Mouse (Mus musculus): ENCODE data around the gene Dop1b. TPM values are rescaled to one million over a fixed set of nuclear protein-coding genes. Genes with fewer than 3 reads are reported as not detected.

Dop1b gene
- polyA plus RNA-seq, 1 experiment from 2014 or later = 21.6 TPM

DNA sequence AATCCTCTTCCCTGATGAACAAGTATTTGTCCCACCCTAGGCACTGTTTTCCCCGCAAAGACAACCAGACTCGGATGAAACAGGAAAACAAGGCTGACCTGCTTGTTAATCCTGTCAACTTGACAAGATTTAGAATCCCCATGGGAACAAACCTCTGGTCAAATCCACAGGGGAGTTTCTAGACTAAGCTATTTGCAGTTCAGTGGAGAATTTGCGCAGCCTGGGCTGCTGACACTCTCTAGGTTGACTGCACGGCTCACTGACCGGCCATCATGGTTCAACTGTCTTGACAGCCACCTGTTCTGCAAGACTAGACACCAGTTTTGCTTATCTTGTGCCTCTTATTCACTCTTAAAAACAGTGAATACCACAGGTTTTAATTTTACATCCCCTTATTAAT, 119.2 kb downstream of the Dop1b start:
- H3K9me3 ChIP-seq (replicated peaks; ENCODE audit: control insufficient read depth, low read length) = no peaks in the 10 kb centered on the region
- H3K9ac ChIP-seq (ENCODE audit: low read depth, low read length) = no peak overlapping the region
- no peaks in the 10 kb centered on the region for H3K27me3 ChIP-seq (ENCODE audit: control insufficient read depth, insufficient read depth, low read depth, low read length)
- no peak overlapping the region for H3K27ac ChIP-seq (ENCODE audit: low read length)
- H3K4me1 ChIP-seq (ENCODE audit: control insufficient read depth, low read depth, low read length) = peaks cover 27% of the 10 kb centered on the region
- no peak for ATAC-seq (ENCODE audit: low read depth)
- H3K4me2 ChIP-seq (ENCODE audit: low read depth, low read length) = no peak overlapping the region
- H3K4me3 ChIP-seq (ENCODE audit: low read depth, low read length) = no peak overlapping the region
- WGBS (ENCODE audit: insufficient replicate concordance) = 88% methylated on average over 5 of the region's 5 CpGs
- H3K36me3 ChIP-seq (ENCODE audit: control insufficient read depth, insufficient read depth) = no peaks in the 10 kb centered on the region

DNA sequence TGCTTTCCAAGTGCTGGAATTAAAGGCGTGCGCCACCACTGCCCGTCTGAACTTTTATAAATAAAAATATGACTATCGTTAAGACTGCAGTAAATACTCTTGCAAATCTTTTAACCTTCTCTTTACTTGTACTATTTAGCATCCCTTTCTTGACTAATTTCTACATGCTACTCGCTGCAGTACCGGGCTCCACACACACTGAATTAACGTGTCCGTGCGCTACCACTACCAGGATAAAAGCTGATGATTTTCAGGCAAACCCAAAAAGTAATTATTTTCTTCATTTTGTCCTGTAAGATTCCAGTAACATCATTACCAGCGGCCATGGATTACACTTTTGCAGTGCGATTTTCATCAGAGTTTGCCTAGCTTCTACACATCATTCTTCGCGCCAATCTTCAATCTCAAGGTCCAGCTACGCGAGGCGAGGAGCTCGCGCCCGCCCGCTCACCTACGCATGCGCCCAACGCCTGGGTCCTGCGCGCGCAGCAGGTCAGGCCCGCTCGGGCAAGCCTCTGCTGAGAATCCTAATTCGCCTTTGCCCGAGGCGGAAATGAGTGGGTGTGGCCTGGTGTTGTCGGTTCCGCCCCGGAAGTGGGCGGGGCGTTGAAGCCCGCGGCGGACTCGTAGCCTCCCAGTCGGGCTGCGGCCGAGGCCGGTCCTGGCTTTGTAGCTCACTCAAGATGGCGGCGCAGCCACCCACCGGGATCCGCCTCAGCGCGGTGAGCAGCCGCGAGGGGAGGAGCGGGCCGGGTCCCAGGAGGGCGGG, 120.1 kb downstream of the Dop1b start, which contains the start of gene Morc3:
Gene Morc3 (plus strand): TSS at position 495 of the 769 bp plus-strand sequence.
- 12% methylated on average over 55 of the region's 55 CpGs for WGBS (ENCODE audit: insufficient replicate concordance)
- Histone ChIP-seq H3K9me3 (replicated peaks; ENCODE audit: control insufficient read depth, low read length) (no peaks in the 10 kb centered on the region), H3K4me1 (ENCODE audit: control insufficient read depth, low read depth, low read length) (peaks cover 27% of the 10 kb centered on the region), H3K9ac (ENCODE audit: low read depth, low read length) (peak within 1 kb of the TSS; percentile 94), H3K4me3 (ENCODE audit: low read depth, low read length) (peak within 1 kb of the TSS; percentile 90), H3K27ac (ENCODE audit: low read length) (peak within 1 kb of the TSS; percentile 96), H3K27me3 (ENCODE audit: control insufficient read depth, insufficient read depth, low read depth, low read length) (no peaks in the 10 kb centered on the region), H3K4me2 (ENCODE audit: low read depth, low read length) (peak within 1 kb of the TSS; percentile 89), H3K36me3 (ENCODE audit: control insufficient read depth, insufficient read depth) (no peaks in the 10 kb centered on the region)
- ATAC-seq (ENCODE audit: low read depth) = peak; percentile 95

DNA sequence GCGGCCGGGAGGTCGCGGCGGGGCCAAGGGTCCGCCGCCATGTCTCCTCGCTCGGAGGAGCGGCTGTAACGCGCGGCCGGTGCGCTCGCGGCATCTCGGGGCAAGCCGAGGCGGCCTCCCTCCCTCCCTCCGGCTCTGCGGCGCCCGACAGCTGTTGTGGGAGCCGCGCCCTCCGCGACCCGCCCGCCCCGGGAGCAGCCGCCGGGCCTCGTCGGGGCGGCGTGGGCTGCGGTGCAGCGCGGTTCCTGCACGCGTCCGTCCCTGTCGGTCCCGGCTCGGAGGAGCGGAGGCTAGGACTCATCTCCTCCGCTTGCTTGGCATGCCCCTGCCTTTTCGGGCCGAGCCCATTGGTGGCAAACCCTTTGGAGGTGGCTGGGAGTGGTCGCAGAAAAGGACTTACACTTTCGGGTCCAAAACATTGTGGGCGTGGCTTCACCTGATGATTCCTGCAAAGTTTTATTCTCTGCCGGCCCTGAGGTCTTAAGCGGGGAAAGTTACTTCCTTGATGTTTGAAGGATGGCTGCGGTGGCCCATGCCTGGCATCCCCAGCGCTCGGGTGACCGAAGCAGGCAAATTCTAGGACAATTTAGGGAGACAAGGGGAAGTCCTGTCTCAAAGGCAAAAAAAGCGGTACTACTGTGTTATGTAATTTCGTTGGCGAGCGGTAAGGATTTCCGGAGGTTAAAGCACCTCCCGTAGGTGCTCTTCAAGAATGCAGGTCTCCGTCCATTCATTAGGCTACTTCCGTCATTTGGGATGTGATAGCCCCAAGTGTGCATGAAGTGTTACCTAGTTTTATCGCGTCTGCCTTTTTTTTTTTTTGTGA, 121.0 kb downstream of the Dop1b start:
- Histone ChIP-seq H3K36me3 (ENCODE audit: control insufficient read depth, insufficient read depth) (no peaks in the 10 kb centered on the region), H3K27ac (ENCODE audit: low read length) (peak overlapping the region; percentile 96), H3K9ac (ENCODE audit: low read depth, low read length) (peak overlapping the region; percentile 94), H3K4me1 (ENCODE audit: control insufficient read depth, low read depth, low read length) (peaks cover 27% of the 10 kb centered on the region), H3K9me3 (replicated peaks; ENCODE audit: control insufficient read depth, low read length) (no peaks in the 10 kb centered on the region), H3K4me3 (ENCODE audit: low read depth, low read length) (peak overlapping the region; percentile 90), H3K4me2 (ENCODE audit: low read depth, low read length) (peak overlapping the region; percentile 89), H3K27me3 (ENCODE audit: control insufficient read depth, insufficient read depth, low read depth, low read length) (no peaks in the 10 kb centered on the region)
- ATAC-seq (ENCODE audit: low read depth) = peak; percentile 69
- WGBS (ENCODE audit: insufficient replicate concordance) = under 1% methylated on average over 53 of the region's 69 CpGs

DNA sequence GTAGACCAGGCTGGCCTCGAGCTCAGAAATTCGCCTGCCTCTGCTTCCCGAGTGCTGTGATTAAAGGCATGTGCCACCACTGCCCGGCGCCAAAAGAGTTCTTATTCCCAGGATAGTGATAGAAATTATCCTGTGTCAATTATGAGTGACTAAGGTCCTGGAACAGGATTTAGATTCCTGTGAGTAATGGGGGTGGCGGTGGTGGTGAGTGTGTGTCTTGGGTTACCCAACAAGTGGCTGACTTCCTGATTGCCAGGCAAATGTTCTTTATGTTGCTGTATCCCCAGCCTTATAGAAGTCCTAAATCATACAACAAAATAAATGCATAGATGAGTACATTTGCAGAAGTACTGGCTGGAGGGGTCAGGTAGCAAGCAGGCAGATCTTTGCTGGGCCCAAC, 121.8 kb downstream of the Dop1b start:
- H3K4me1 ChIP-seq (ENCODE audit: control insufficient read depth, low read depth, low read length) = peaks cover 27% of the 10 kb centered on the region
- H3K9me3 ChIP-seq (replicated peaks; ENCODE audit: control insufficient read depth, low read length) = no peaks in the 10 kb centered on the region
- ATAC-seq (ENCODE audit: low read depth) = no peak
- H3K27ac ChIP-seq (ENCODE audit: low read length) = 0 out of 2 replicates have a peak overlapping the region, but pooled peaks have one; percentile 13
- peak overlapping the region; percentile 90 for H3K4me3 ChIP-seq (ENCODE audit: low read depth, low read length)
- 81% methylated on average over 6 of the region's 6 CpGs for WGBS (ENCODE audit: insufficient replicate concordance)
- no peaks in the 10 kb centered on the region for H3K36me3 ChIP-seq (ENCODE audit: control insufficient read depth, insufficient read depth)
- H3K4me2 ChIP-seq (ENCODE audit: low read depth, low read length) = peak overlapping the region; percentile 89
- H3K9ac ChIP-seq (ENCODE audit: low read depth, low read length) = no peak overlapping the region; the same call in none of the 2 replicates
- no peaks in the 10 kb centered on the region for H3K27me3 ChIP-seq (ENCODE audit: control insufficient read depth, insufficient read depth, low read depth, low read length)

DNA sequence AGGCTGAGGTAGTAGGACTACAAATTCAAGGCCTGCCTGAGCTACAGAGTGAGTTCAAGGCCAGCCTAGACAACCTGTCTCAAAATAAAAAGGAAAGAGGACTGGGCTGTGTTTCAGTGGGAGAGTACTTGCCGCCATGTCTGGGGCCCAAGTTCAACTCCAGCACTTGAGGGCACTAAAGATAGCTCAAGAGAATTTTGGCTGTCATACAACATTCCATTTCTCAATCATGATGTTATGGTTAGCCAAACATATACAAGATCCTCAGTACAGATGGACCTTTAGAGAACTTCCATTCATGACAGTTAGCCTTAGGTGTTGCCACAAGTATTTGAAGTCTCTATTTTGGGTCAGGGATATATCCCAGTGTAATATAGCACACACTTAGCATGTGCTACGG, 122.4 kb downstream of the Dop1b start:
- peaks cover 27% of the 10 kb centered on the region for H3K4me1 ChIP-seq (ENCODE audit: control insufficient read depth, low read depth, low read length)
- H3K27ac ChIP-seq (ENCODE audit: low read length) = no peak overlapping the region
- H3K4me3 ChIP-seq (ENCODE audit: low read depth, low read length) = peak overlapping the region; percentile 90; the same call in 1 of the 2 replicates
- H3K9me3 ChIP-seq (replicated peaks; ENCODE audit: control insufficient read depth, low read length) = no peaks in the 10 kb centered on the region
- no peak for ATAC-seq (ENCODE audit: low read depth)
- WGBS (ENCODE audit: insufficient replicate concordance) = 81% methylated on average over 2 of the region's 2 CpGs
- no peaks in the 10 kb centered on the region for H3K27me3 ChIP-seq (ENCODE audit: control insufficient read depth, insufficient read depth, low read depth, low read length)
- H3K36me3 ChIP-seq (ENCODE audit: control insufficient read depth, insufficient read depth) = no peaks in the 10 kb centered on the region
- no peak overlapping the region for H3K9ac ChIP-seq (ENCODE audit: low read depth, low read length)
- peak overlapping the region; percentile 89 for H3K4me2 ChIP-seq (ENCODE audit: low read depth, low read length)

DNA sequence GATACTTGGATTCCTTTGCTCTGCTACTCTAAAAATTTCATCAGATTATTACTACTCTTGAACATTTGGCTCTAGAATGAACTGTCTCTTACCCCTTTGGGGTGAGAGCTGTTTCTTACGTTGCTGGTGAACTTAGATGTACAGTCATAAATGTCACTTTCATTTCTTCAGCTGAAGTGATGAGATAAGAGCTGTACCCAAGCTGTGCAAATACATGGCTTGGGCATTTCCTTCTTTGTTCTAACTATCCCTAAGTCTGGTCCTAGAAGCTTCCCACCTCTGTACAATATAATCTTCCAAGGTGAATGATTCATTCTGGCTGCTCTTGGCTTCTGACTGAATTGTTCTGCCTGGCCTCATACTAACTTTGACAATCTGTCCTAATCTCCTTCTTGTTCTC, 127.3 kb downstream of the Dop1b start:
- Histone ChIP-seq H3K9me3 (replicated peaks; ENCODE audit: control insufficient read depth, low read length) (no peaks in the 10 kb centered on the region), H3K27me3 (ENCODE audit: control insufficient read depth, insufficient read depth, low read depth, low read length) (no peaks in the 10 kb centered on the region), H3K4me1 (ENCODE audit: control insufficient read depth, low read depth, low read length) (peaks cover 9% of the 10 kb centered on the region), H3K27ac (ENCODE audit: low read length) (no peak overlapping the region), H3K4me3 (ENCODE audit: low read depth, low read length) (no peak overlapping the region), H3K4me2 (ENCODE audit: low read depth, low read length) (no peak overlapping the region), H3K36me3 (ENCODE audit: control insufficient read depth, insufficient read depth) (peaks cover 3% of the 10 kb centered on the region; the same call in 1 of the 2 replicates), H3K9ac (ENCODE audit: low read depth, low read length) (no peak overlapping the region)
- ATAC-seq (ENCODE audit: low read depth) = no peak
- whole genome bisulfite sequencing (ENCODE audit: insufficient replicate concordance) = 48% methylated on average over 1 of the region's 1 CpGs

DNA sequence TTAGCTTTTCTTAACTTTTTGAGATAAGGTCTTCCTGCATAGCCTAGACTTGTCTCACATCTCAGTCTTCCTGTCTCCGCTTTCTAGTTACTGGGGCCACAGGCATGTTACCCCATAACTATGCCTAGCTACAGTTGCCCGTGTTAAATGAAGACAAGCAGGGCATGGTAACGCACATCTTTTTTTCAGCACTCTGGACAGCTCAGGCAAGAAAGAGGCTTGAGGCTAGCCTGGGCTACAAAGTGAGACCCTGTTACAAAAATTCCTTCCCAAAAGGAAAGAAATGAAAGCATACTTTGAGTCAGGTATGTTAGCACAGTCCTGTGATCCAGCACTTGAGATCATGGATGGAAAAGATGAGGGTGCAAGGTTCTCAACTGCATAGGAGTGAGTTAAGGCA, 138.8 kb downstream of the Dop1b start:
- Histone ChIP-seq H3K9me3 (replicated peaks; ENCODE audit: control insufficient read depth, low read length) (no peaks in the 10 kb centered on the region), H3K4me1 (ENCODE audit: control insufficient read depth, low read depth, low read length) (no peaks in the 10 kb centered on the region), H3K36me3 (ENCODE audit: control insufficient read depth, insufficient read depth) (peaks cover 59% of the 10 kb centered on the region), H3K4me3 (ENCODE audit: low read depth, low read length) (no peak overlapping the region), H3K27ac (ENCODE audit: low read length) (no peak overlapping the region), H3K27me3 (ENCODE audit: control insufficient read depth, insufficient read depth, low read depth, low read length) (no peaks in the 10 kb centered on the region), H3K9ac (ENCODE audit: low read depth, low read length) (no peak overlapping the region), H3K4me2 (ENCODE audit: low read depth, low read length) (no peak overlapping the region)
- WGBS (ENCODE audit: insufficient replicate concordance) = 91% methylated on average over 3 of the region's 3 CpGs
- ATAC-seq (ENCODE audit: low read depth) = no peak

DNA sequence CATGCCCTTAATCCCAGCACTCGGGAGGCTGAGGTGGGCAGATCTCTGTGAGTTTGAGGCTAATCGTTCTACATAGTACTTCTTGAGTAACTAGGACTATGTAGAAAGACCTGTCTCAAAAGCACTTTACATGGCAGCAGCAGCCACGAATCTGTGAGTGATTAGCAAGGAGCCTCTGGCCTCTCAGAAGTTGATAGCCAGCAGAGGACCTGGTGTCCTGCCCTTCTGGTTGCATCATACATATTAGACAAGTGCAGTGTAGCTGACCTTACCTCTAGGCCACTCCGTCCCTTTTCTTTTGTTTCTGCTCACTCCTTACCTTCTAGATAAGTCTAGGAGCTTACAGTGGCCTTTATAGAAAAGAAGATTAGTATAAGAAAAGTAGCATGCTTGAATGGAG, 148.3 kb downstream of the Dop1b start:
- H3K9me3 ChIP-seq (replicated peaks; ENCODE audit: control insufficient read depth, low read length) = no peaks in the 10 kb centered on the region
- ATAC-seq (ENCODE audit: low read depth) = no peak
- WGBS (ENCODE audit: insufficient replicate concordance) = 79% methylated on average over 4 of the region's 4 CpGs
- H3K4me1 ChIP-seq (ENCODE audit: control insufficient read depth, low read depth, low read length) = no peaks in the 10 kb centered on the region
- no peak overlapping the region for H3K27ac ChIP-seq (ENCODE audit: low read length)
- peaks cover 48% of the 10 kb centered on the region for H3K36me3 ChIP-seq (ENCODE audit: control insufficient read depth, insufficient read depth)
- no peaks in the 10 kb centered on the region for H3K27me3 ChIP-seq (ENCODE audit: control insufficient read depth, insufficient read depth, low read depth, low read length)
- H3K9ac ChIP-seq (ENCODE audit: low read depth, low read length) = no peak overlapping the region
- H3K4me2 ChIP-seq (ENCODE audit: low read depth, low read length) = no peak overlapping the region
- H3K4me3 ChIP-seq (ENCODE audit: low read depth, low read length) = no peak overlapping the region

Measured in liver, embryonic 16.5 days (tissue).